Mouse (Mus musculus) stomach, adult 2 months (tissue): ENCODE measurements around the gene Gpr33. TPM values are rescaled to one million over a fixed set of nuclear protein-coding genes. Genes with fewer than 3 reads are reported as not detected.

ENCODE experiments used
- polyA plus RNA-seq: library from polyadenylated mRNA; depleted of rRNA; stranded (reverse); fragments of >200 nt; gene quantifications from 2 replicates; pipeline ENCODE4 v1.2.3, GENCODE M21; 2012; rRNA removed

The Gpr33 gene
- not detected in 2 replicates for polyA plus RNA-seq

GRCm38 (mm10) chr12:52027963-52028362 is at the start of gene Gpr33:
Gene Gpr33, minus strand, starts transcription at chr12:52028063.

DNA sequence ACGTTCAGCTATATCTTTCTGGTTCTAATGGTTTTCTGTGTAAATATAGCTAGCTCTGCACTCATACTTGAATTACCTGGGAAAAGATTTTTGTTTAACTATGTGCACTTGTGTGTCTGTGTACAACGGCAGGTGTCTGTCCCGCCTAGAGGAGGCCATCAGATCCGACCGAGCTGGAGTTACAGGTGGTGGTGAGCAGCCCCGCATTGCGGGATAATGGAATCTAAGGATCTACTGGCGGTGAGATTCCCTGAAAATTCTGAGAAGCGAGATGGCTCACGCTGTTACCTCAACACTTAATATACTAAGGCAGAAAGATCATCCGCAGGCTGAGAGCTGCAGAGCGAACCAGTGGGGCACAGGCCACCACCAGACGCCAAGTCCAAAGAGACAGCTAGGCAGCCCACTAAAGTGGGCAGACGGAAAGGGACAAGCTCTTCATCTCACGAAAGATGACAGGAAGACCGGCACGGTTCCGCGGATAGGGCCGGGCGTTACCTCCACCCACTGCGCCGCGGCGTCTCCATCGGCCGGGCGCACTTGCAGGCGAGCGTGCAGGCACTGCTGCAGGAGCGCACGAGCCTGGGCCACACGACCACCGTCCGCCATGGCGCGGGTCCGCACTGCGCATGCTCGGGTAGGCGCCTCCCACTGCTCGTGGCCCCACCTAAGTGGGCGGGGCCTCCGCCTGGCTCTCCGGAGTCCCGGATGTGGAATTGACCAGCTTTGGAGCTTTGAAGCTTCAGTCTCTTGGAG is 21.8 kb downstream of the Gpr33 start, which contains the start of gene Dtd2:
TSS of gene Dtd2 (minus strand) at position 625 of the 756 bp plus-strand sequence.

Other genes starting within 250 kb of the Gpr33 start
- gene Hectd1, start 198.5 kb downstream of the Gpr33 start, polyA plus RNA-seq = 2.5 and 4.2 TPM in 2 replicates
- gene Heatr5a, start 56.7 kb downstream of the Gpr33 start, polyA plus RNA-seq = 10.8 and 19.2 TPM in 2 replicates
- 1.3 and 1.7 TPM in 2 replicates for gene Dtd2, start 21.6 kb downstream of the Gpr33 start, polyA plus RNA-seq
- gene Nubpl, start 69.7 kb upstream of the Gpr33 start, polyA plus RNA-seq = 0.28 and 0.49 TPM in 2 replicates